Mouse (Mus musculus) lung, adult 2 months (tissue): ENCODE measurements around the gene Kcna3. TPM values are rescaled to one million over a fixed set of nuclear protein-coding genes. Genes with fewer than 3 reads are reported as not detected.

ENCODE experiments used
- DNase-seq: peaks from one replicate; pipeline ENCODE4 v3.0.0; 2022
- H3K4me1 ChIP-seq: fragments of 200-500 bp; 2 replicates; pipeline ENCODE4 v1.6.1; 2011; ENCODE audit warnings: low read length; ENCODE audit not compliant: control insufficient read depth, insufficient read depth
- H3K4me3 ChIP-seq: fragments of 200-500 bp; replicated peaks from 2 replicates; pipeline ENCODE3; 2011; ENCODE audit warnings: low read depth, mild to moderate bottlenecking, control low read depth, low read length; ENCODE audit errors: extremely low read depth
- CTCF ChIP-seq: fragments of 200-500 bp; IDR thresholded peaks from 2 replicates; pipeline ENCODE4 v1.5.1; 2011; ENCODE audit warnings: mild to moderate bottlenecking, low read length, control low read depth; ENCODE audit not compliant: insufficient read depth
- POLR2A ChIP-seq: fragments of 200-500 bp; IDR thresholded peaks from 2 replicates; pipeline ENCODE4 v1.6.1; 2011; ENCODE audit warnings: low read depth, mild to moderate bottlenecking, control low read depth, low read length, borderline replicate concordance; ENCODE audit errors: extremely low read depth
- WGBS: fragments of 180-500 bp; shearing (Covaris S2); methylation state at CpG from one replicate; pipeline ENCODE4 v1.1.7; 2018; 5-methylcytosine and 5-hydroxymethylcytosine counted together
- polyA plus RNA-seq: library from polyadenylated mRNA; depleted of rRNA; stranded (reverse); fragments of >200 nt; gene quantifications from 2 replicates; pipeline ENCODE4 v1.2.3, GENCODE M21; 2012; rRNA removed

Gene Kcna3
- polyA plus RNA-seq, result 16.6 and 18.2 TPM in 2 replicates

DNA sequence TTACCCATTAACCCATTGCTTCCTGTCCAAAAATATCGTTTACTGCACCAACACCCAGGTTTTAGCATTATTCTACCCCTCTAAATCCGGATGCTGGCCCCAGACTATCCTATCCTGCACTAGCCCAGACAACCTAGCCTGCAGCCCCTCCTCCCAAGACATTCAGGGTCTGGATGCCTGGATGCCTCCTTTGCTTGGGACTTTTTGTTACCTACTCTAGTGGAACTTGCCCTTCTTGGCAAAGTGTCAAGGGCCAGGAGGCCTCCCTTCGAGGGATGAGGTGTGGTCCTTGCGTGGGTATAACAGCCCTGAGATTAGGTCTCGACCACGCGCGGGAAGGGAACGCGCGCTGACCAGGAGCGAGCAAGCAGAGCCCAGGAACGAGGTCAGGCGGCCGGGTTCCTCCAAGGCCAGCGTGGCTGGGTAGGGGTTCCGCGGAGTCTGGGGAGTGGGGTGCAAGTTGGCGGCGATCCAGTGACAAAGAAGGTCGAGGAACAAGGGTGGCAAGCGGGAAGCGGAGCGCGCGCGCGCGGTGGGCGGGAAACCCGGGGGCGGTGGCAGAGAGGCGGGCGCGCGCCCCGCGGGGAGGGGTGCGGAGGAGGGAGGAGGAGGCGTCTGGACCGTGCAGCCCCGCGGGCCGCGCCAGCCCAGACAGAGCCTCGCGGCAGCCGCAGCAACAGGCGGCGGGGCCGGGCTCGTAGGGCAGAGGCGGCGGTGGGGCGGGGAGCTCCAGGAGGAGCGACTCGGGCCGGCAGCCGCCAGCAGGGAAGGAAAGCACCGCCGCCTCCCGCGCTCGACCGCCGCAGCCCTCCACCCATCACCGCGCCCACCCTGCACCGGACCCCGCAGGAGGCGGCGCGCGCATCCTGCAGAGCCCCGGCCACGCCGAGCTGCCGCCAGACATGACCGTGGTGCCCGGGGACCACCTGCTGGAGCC, at the start of gene Kcna3:
Kcna3 (plus strand) TSS at position 649 of the 937 bp plus-strand sequence.
- DNase-seq, result peak; percentile 48
- TF ChIP-seq POLR2A (no peak), CTCF (no peak)
- peak within 1 kb of the TSS; percentile 62 for H3K4me3 ChIP-seq
- 2% methylated on average over 64 of the region's 80 CpGs for WGBS
- no peaks in the 10 kb centered on the region; the same call in 1 of the 2 replicates for H3K4me1 ChIP-seq

DNA sequence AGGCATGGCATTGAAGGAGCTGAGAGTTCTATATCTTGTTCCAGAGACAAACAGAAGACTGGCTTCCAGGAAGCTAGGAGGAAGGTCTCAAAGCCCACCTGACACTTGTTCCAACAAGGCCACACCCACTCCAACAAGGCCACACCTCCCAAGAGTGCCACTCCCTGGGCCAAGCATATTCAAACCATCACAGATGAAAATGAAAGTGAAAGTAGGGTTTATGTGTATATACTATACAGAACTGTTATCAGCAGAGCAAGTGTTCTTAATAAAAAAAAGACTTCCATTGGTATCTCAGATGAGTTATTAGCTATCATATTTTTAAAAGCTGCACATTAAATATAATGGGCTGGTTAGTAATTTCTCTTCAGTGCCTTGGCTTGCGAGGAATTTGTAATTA, 44.6 kb upstream of the Kcna3 start:
- no peak for TF ChIP-seq POLR2A
- no peak for TF ChIP-seq CTCF
- Histone ChIP-seq H3K4me3 (no peak overlapping the region), H3K4me1 (no peaks in the 10 kb centered on the region)
- no peak for DNase-seq
- WGBS, result 89% methylated on average over 1 of the region's 1 CpGs

DNA sequence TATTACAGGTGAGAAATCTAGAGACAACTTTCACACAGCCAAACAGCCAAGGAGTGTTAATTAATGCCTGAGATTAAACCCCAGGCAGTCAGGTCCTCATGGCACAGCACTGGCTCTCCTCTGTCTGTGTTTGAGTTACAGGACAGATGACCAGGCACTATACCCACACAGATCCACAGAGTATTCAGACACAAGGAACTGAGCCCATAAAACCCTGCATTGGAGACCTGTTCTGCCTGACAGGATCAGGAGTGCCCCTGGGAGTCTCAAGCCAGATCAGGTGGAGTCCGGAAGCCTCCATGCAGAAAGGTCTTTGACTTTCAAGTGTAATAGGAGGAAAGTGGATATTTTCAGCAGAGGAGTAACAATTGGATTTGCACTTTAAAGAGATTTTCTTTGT, 40.6 kb upstream of the Kcna3 start:
- WGBS, result 72% methylated on average over 1 of the region's 1 CpGs
- Histone ChIP-seq H3K4me1 (no peaks in the 10 kb centered on the region), H3K4me3 (no peak overlapping the region)
- DNase-seq, result no peak
- TF ChIP-seq POLR2A (no peak), CTCF (no peak)

DNA sequence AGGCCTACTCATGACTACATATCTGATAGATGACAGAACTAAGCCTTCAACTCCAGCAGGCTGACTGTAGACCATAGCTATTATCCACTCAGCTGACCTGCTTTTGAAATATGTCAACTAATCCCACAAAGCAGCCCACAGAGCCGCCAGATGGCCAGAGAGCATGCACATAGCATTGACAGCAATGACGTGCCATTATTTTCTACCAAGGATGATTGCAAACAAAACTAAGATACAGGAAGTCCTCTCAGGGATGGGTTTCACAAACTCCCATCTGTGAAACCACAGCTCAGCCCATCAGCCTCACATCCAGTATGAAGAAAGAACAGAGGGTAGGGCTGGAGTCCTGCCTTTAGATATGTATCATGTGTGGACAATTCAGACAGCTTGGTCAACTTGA, 39.8 kb upstream of the Kcna3 start:
- WGBS, result 49% methylated on average over 2 of the region's 2 CpGs
- TF ChIP-seq CTCF, result no peak
- TF ChIP-seq POLR2A, result no peak
- Histone ChIP-seq H3K4me3 (no peak overlapping the region), H3K4me1 (no peaks in the 10 kb centered on the region)
- no peak for DNase-seq

DNA sequence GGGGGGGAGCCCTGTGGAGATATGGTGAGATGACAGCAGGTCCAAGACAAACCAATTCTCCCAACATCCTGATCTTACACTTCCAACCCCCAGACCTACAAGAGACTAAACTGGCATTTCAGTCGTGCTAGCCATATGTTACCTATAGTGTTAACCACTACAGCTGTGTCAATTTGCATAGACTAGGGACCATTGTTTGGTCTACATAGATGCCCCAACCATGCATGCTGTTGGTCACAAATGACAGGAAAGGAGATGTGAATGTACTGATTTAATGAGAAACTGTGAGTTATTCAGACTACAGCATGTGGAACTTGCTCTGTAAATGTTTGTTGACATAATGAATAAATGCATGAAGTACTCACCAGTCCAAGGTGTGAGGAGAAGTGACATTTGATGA, 37.6 kb upstream of the Kcna3 start:
- DNase-seq, result no peak
- no peaks in the 10 kb centered on the region for H3K4me1 ChIP-seq
- 59% methylated on average over 1 of the region's 1 CpGs for WGBS
- TF ChIP-seq CTCF (no peak), POLR2A (no peak)
- no peak overlapping the region for H3K4me3 ChIP-seq

DNA sequence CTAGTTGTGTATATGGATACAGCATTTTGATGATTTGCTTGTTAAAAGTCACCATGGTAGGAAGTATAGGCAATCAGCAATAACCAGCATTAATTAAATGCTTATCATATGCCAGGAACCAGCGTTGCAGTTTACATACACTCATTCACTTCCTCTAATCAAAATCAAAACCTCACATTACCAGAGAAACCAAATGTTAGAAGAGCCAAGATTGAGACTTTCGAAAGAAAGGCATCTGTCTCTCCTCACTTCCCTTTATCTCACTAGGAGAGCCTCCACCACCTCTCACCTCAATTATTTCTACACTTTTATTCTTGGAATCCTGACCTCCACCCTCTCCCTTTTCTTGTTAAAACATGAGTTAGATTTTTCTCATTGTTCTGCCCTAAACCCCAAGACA, 35.8 kb upstream of the Kcna3 start:
- H3K4me3 ChIP-seq, result no peak overlapping the region
- 35% methylated on average over 2 of the region's 2 CpGs for WGBS
- no peak for DNase-seq
- no peak for TF ChIP-seq CTCF
- no peak for TF ChIP-seq POLR2A
- no peaks in the 10 kb centered on the region for H3K4me1 ChIP-seq

DNA sequence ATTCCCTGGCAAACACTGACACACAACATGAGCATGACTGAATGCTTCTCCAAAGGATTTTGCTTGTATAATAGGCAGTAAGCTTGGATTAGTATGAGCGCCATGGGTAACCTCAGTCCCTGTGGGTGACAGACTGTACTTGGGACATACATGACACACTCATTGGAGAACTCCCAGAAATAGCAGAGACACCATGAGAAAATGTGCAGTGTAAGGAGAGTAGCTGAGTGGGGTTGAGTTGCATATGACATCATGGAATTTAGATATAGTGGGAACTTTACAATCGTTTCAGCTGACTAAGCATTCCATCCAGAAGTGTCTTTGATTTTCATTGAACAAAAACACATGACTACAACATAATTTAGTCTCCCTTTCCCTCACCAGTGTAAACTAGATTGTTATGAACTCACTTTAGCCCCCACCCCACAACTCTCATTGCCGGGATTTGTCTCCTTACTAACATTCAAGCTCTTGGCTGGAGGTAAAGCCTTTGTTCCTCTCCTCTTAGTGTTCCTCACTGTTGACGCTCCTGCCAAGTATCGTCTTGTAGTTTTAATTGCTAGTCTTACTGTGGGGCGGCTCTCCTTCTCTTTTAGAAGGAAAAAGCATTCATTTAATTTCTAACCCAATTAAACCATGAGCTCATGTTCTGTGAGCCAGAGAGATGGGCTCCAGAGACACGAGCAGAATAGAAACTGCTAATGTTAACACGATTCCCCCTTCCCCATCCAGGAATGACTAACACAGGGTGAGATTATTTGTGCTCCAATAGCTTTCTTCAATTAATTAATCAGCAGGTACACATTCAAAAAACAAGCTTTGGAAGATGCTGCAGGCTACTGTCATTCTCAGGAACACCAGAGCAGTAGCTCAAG, 33.5 kb upstream of the Kcna3 start:
- no peak for DNase-seq
- no peak overlapping the region for H3K4me3 ChIP-seq
- TF ChIP-seq CTCF, result no peak
- TF ChIP-seq POLR2A, result no peak
- no peaks in the 10 kb centered on the region for H3K4me1 ChIP-seq
- WGBS, result 76% methylated on average over 8 of the region's 8 CpGs

DNA sequence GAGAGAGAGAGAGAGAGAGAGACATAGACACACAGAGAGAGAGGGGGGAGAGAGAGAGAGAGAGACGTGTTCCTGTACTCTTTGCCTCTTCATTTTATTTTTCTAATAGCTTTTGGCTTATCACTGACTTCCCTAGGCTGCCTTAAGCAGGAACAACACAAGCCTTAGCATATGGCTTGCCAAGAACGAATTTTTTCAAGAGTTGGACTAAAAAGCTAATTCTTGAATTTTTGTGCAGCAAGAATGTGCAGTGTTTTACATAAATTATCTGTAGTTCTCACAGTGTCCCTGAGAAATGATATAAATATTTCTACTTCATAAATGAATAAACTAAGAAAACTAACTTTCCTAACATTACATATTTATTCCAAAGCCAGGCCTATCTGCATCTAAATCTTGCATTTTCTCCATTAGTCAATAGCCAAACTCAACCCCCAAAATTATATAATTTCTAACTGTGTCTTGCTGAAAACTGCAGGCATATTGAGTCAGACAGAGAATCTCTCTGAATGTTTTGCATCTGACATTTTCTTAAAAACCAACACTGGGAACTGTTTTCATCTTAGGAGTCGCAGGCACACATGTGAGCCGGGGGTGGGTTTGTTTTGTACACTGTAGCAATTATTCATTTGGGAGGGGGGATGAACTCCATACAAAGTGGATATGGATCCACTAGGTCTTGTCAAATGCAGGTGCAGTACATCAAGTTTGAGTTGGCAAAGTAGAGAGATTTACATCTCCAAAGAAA, 26.5 kb upstream of the Kcna3 start:
- WGBS, result 70% methylated on average over 4 of the region's 4 CpGs
- no peak for DNase-seq
- H3K4me1 ChIP-seq, result no peaks in the 10 kb centered on the region
- H3K4me3 ChIP-seq, result no peak overlapping the region
- TF ChIP-seq CTCF (no peak), POLR2A (no peak)

DNA sequence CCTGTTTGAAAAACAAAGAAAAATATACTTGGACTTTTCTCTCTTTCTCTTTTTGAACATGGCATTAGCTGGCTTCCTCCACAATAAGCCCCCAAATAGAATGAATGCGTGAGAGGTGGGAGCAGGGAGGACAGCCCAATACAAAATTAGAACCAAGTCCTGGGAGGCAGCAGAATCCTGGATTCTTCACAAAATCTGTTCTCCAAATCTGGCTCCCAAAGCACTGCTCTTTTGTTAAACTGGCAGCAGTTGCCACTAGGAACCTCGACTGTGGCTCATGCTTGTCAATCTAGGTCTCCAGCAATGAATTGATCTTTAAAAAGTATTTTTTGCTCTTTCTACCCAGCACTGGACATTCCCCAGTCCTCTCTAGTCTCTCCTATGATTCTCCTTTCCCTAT, 17.7 kb upstream of the Kcna3 start:
- Histone ChIP-seq H3K4me1 (no peaks in the 10 kb centered on the region), H3K4me3 (no peak overlapping the region)
- WGBS, result 53% methylated on average over 2 of the region's 2 CpGs
- TF ChIP-seq POLR2A (no peak), CTCF (no peak)
- DNase-seq, result no peak
